ENCODE assay signal across 10 mouse cellular contexts in the genomic region with DNA sequence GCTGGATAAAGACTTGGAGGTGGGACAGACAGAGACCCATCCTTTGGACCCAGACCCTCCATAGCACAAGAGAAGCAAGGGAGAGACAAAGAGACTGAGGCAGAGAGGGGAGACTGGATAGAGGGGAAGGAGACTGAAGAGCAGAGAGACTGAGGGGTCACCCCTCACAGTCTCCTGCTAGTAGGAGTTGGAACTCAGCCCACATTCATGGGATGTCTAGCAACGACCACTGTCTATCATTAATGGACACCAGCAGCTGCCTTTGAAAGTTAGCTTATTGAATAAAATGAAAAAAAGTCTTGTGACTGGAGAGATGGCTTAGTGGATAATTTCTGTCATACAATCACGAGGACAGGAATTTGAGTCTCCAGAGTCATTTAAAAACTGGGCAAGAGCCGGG. TPM values are rescaled to one million over a fixed set of nuclear protein-coding genes. Genes with fewer than 3 reads are reported as not detected.
DNase-seq lines count a peak whose midpoint lies in the region; ATAC-seq and TF ChIP-seq lines count a peak whose summit lies in the region.
"Had no signal": no experiment of that assay in that cellular context is flagged by ENCODE, and none has a peak within 500 bp of the region (broad histone marks: within the 10 kb centered on the region; RNA-seq: fewer than 3 reads in every experiment).

No protein-coding gene starts in this region.

- 0 out of 2 replicates have a peak, but pooled peaks have one; percentile 25 for ATAC-seq in heart, embryonic 12.5 days (ENCODE audit: insufficient number of reproducible peaks, low FRiP score)
- no peak for ATAC-seq in liver, embryonic 13.5 days (ENCODE audit: low read depth)
- no peak for ATAC-seq in liver, embryonic 11.5 days (replicated peaks; ENCODE audit: low FRiP score)
- peak; percentile 47; the same call in 1 of the 2 replicates for ATAC-seq in limb, embryonic 14.5 days (ENCODE audit: low FRiP score, low read depth)
- ATAC-seq in forebrain, embryonic 12.5 days (ENCODE audit: low FRiP score): no peak

- H3K9me3 ChIP-seq in heart, embryonic 12.5 days (replicated peaks): no peaks in the 10 kb centered on the region
- no peaks in the 10 kb centered on the region for H3K9me3 ChIP-seq in liver, embryonic 13.5 days (replicated peaks)
- no peaks in the 10 kb centered on the region for H3K9me3 ChIP-seq in liver, embryonic 11.5 days (ENCODE audit: control insufficient read depth, low read length)
- no peaks in the 10 kb centered on the region for H3K9me3 ChIP-seq in limb, embryonic 14.5 days (ENCODE audit: control insufficient read depth, low read length)
- H3K9me3 ChIP-seq in forebrain, embryonic 12.5 days: no peaks in the 10 kb centered on the region
- H3K9me3 ChIP-seq: liver, embryonic 15.5 days had no signal

- H3K4me3 ChIP-seq in heart, embryonic 12.5 days: no peak overlapping the region
- H3K4me3 ChIP-seq in liver, embryonic 13.5 days (replicated peaks): no peak overlapping the region
- no peak overlapping the region for H3K4me3 ChIP-seq in liver, embryonic 11.5 days (ENCODE audit: low read depth, low read length)
- H3K4me3 ChIP-seq in bone marrow, adult 2 months (replicated peaks; ENCODE audit: control insufficient read depth, low read depth, low read length): no peak overlapping the region
- H3K4me3 ChIP-seq in limb, embryonic 14.5 days (replicated peaks; ENCODE audit: low read length): no peak overlapping the region
- H3K4me3 ChIP-seq in forebrain, embryonic 12.5 days (replicated peaks): no peak overlapping the region
- H3K4me3 ChIP-seq: liver, embryonic 15.5 days had no signal

- no peak for TF ChIP-seq CTCF in bone marrow, adult 2 months (IDR thresholded peaks at IDR 0.05; ENCODE audit: control insufficient read depth, insufficient read depth, low read length)

- intact Hi-C loops in heart, postnatal 14 days (cut with DNase I): no loop called here

- peaks cover 9% of the 10 kb centered on the region for H3K36me3 ChIP-seq in heart, embryonic 12.5 days
- H3K36me3 ChIP-seq in liver, embryonic 13.5 days: peaks cover 2% of the 10 kb centered on the region; the same call in 1 of the 2 replicates
- no peaks in the 10 kb centered on the region for H3K36me3 ChIP-seq in liver, embryonic 11.5 days (ENCODE audit: control insufficient read depth, insufficient read depth, low read length)
- H3K36me3 ChIP-seq in limb, embryonic 14.5 days (ENCODE audit: control insufficient read depth, insufficient read depth, low read length): peaks cover 9% of the 10 kb centered on the region
- peaks cover 9% of the 10 kb centered on the region for H3K36me3 ChIP-seq in forebrain, embryonic 12.5 days (replicated peaks)
- H3K36me3 ChIP-seq: liver, embryonic 15.5 days had no signal

- no peak overlapping the region for H3K9ac ChIP-seq in heart, embryonic 12.5 days
- no peak overlapping the region for H3K9ac ChIP-seq in liver, embryonic 13.5 days
- H3K9ac ChIP-seq in liver, embryonic 11.5 days (ENCODE audit: low read depth, low read length): no peak overlapping the region
- no peak overlapping the region for H3K9ac ChIP-seq in limb, embryonic 14.5 days (ENCODE audit: low read depth, low read length, severe bottlenecking)
- no peak overlapping the region for H3K9ac ChIP-seq in forebrain, embryonic 12.5 days
- H3K9ac ChIP-seq: liver, embryonic 15.5 days had no signal

- TF ChIP-seq POLR2A in bone marrow, adult 2 months (IDR thresholded peaks at IDR 0.05; ENCODE audit: borderline replicate concordance, control insufficient read depth, low read depth, low read length): no peak
- TF ChIP-seq POLR2A in limb, embryonic 14.5 days (IDR thresholded peaks at IDR 0.05; ENCODE audit: borderline replicate concordance, extremely low read depth, insufficient read depth, insufficient read length): no peak

- H3K27ac ChIP-seq in heart, embryonic 12.5 days (ENCODE audit: poor library complexity, severe bottlenecking): peak overlapping the region; percentile 77
- H3K27ac ChIP-seq in liver, embryonic 13.5 days: peak overlapping the region; percentile 63; the same call in 1 of the 2 replicates
- no peak overlapping the region; the same call in 1 of the 2 replicates for H3K27ac ChIP-seq in liver, embryonic 11.5 days (ENCODE audit: low read depth, low read length)
- peak overlapping the region; percentile 84 for H3K27ac ChIP-seq in bone marrow, adult 2 months (ENCODE audit: control insufficient read depth, insufficient read depth, low read depth, low read length, poor library complexity)
- peak overlapping the region; percentile 48; the same call in 1 of the 2 replicates for H3K27ac ChIP-seq in limb, embryonic 14.5 days (replicated peaks; ENCODE audit: low read depth, low read length)
- no peak overlapping the region for H3K27ac ChIP-seq in forebrain, embryonic 12.5 days
- H3K27ac ChIP-seq: liver, embryonic 15.5 days had no signal

- H3K4me2 ChIP-seq in heart, embryonic 12.5 days: no peak overlapping the region
- no peak overlapping the region for H3K4me2 ChIP-seq in liver, embryonic 13.5 days
- no peak overlapping the region for H3K4me2 ChIP-seq in liver, embryonic 11.5 days
- H3K4me2 ChIP-seq in limb, embryonic 14.5 days (replicated peaks; ENCODE audit: low read depth, low read length, severe bottlenecking): no peak overlapping the region
- no peak overlapping the region for H3K4me2 ChIP-seq in forebrain, embryonic 12.5 days
- H3K4me2 ChIP-seq: liver, embryonic 15.5 days had no signal

- no peaks in the 10 kb centered on the region for H3K27me3 ChIP-seq in heart, embryonic 12.5 days (replicated peaks)
- no peaks in the 10 kb centered on the region for H3K27me3 ChIP-seq in liver, embryonic 13.5 days
- no peaks in the 10 kb centered on the region for H3K27me3 ChIP-seq in liver, embryonic 11.5 days (replicated peaks; ENCODE audit: control insufficient read depth, insufficient read depth, low read length)
- no peaks in the 10 kb centered on the region for H3K27me3 ChIP-seq in limb, embryonic 14.5 days (ENCODE audit: control insufficient read depth, insufficient read depth, low read length)
- no peaks in the 10 kb centered on the region for H3K27me3 ChIP-seq in forebrain, embryonic 12.5 days
- H3K27me3 ChIP-seq: liver, embryonic 15.5 days had no signal

- peaks cover 11% of the 10 kb centered on the region for H3K4me1 ChIP-seq in heart, embryonic 12.5 days (replicated peaks)
- peaks cover 30% of the 10 kb centered on the region for H3K4me1 ChIP-seq in liver, embryonic 13.5 days (replicated peaks)
- peaks cover 14% of the 10 kb centered on the region for H3K4me1 ChIP-seq in liver, embryonic 11.5 days (replicated peaks; ENCODE audit: control insufficient read depth, insufficient read depth, low read length)
- H3K4me1 ChIP-seq in bone marrow, adult 2 months (ENCODE audit: control insufficient read depth, insufficient read depth, low read length): peaks cover 5% of the 10 kb centered on the region
- peaks cover 8% of the 10 kb centered on the region for H3K4me1 ChIP-seq in limb, embryonic 14.5 days (ENCODE audit: control insufficient read depth, insufficient read depth, low read length)
- 0 out of 2 replicates have a peak, but pooled peaks cover 5% of the 10 kb centered on the region for H3K4me1 ChIP-seq in forebrain, embryonic 12.5 days

- WGBS in heart, embryonic 12.5 days: 61% methylated on average over 3 of the region's 3 CpGs
- 66% methylated on average over 3 of the region's 3 CpGs for WGBS in liver, embryonic 13.5 days (ENCODE audit: insufficient replicate concordance)
- 78% methylated on average over 3 of the region's 3 CpGs for WGBS in liver, embryonic 11.5 days
- WGBS in bone marrow, adult 2 months: 45% methylated on average over 3 of the region's 3 CpGs
- 69% methylated on average over 3 of the region's 3 CpGs for WGBS in limb, embryonic 14.5 days
- WGBS in forebrain, embryonic 12.5 days: 72% methylated on average over 3 of the region's 3 CpGs

- no peak for DNase-seq in heart, postnatal 14 days
- DNase-seq in liver, embryonic 13.5 days: no peak
- DNase-seq in liver, embryonic 11.5 days (ENCODE audit: low spot score): no peak
- DNase-seq in limb, embryonic 14.5 days (ENCODE audit: low spot score): peak; percentile 56
- no peak for DNase-seq in cerebellum, adult 18-20 months
- DNase-seq: right cerebral cortex, postnatal 14 days had no signal

RNA-seq across cellular contexts. Expression of gene Stoml1, which starts 14.1 kb away (rescaled TPM):
- polyA plus RNA-seq in heart, embryonic 12.5 days (2016; fragmentation: Nextera tagmentation; extraction: Ambion mirVana): 24.0 and 24.7 TPM in 2 replicates
- 10 to 100 TPM; 12.7 to 12.9 TPM for total RNA-seq in heart, postnatal 14 days (2021)
- 5.2 and 5.5 TPM in 2 replicates for polyA plus RNA-seq in liver, embryonic 13.5 days (2015; fragmentation: Nextera tagmentation; extraction: Ambion mirVana)
- polyA plus RNA-seq in liver, embryonic 11.5 days (2014; fragmentation: Nextera tagmentation; extraction: Ambion mirVana): 9.7 and 12.9 TPM in 2 replicates
- polyA plus RNA-seq in bone marrow, adult 2 months (2011; ENCODE audit: insufficient read depth, insufficient read length, low replicate concordance, missing spikeins): 14.4 and 24.5 TPM in 2 replicates
- polyA plus RNA-seq in limb, embryonic 14.5 days (2012; rRNA removed): 47.2 and 57.5 TPM in 2 replicates
- polyA plus RNA-seq in limb, embryonic 14.5 days (2014; fragmentation: Nextera tagmentation; extraction: Ambion mirVana): 28.7 and 30.4 TPM in 2 replicates
- polyA plus RNA-seq in forebrain, embryonic 12.5 days (2016; fragmentation: Nextera tagmentation; extraction: Ambion mirVana): 52.2 and 53.3 TPM in 2 replicates

RNA-seq across cellular contexts. Expression of gene Pml, which starts 17.5 kb away (rescaled TPM):
- polyA plus RNA-seq in heart, embryonic 12.5 days (2016; fragmentation: Nextera tagmentation; extraction: Ambion mirVana): 15.2 and 15.5 TPM in 2 replicates
- total RNA-seq in heart, postnatal 14 days (2021): 10 to 100 TPM; 10.9 to 11.9 TPM
- polyA plus RNA-seq in liver, embryonic 13.5 days (2015; fragmentation: Nextera tagmentation; extraction: Ambion mirVana): 18.9 and 21.1 TPM in 2 replicates
- polyA plus RNA-seq in liver, embryonic 11.5 days (2014; fragmentation: Nextera tagmentation; extraction: Ambion mirVana): 28.3 and 33.2 TPM in 2 replicates
- polyA plus RNA-seq in bone marrow, adult 2 months (2011; ENCODE audit: insufficient read depth, insufficient read length, low replicate concordance, missing spikeins): 48.3 and 92.4 TPM in 2 replicates
- polyA plus RNA-seq in limb, embryonic 14.5 days (2012; rRNA removed): 22.4 and 24.8 TPM in 2 replicates
- polyA plus RNA-seq in limb, embryonic 14.5 days (2014; fragmentation: Nextera tagmentation; extraction: Ambion mirVana): 15.4 and 18.4 TPM in 2 replicates
- polyA plus RNA-seq in forebrain, embryonic 12.5 days (2016; fragmentation: Nextera tagmentation; extraction: Ambion mirVana): 11.1 TPM in 2 replicates

RNA-seq across cellular contexts. Expression of gene Loxl1, which starts 45.9 kb away (rescaled TPM):
- polyA plus RNA-seq in heart, embryonic 12.5 days (2016; fragmentation: Nextera tagmentation; extraction: Ambion mirVana): 57.4 and 62.4 TPM in 2 replicates
- 10 to 100 TPM; 50.5 to 53.2 TPM for total RNA-seq in heart, postnatal 14 days (2021)
- polyA plus RNA-seq in liver, embryonic 13.5 days (2015; fragmentation: Nextera tagmentation; extraction: Ambion mirVana): 2.1 and 2.5 TPM in 2 replicates
- 9.6 and 11.0 TPM in 2 replicates for polyA plus RNA-seq in liver, embryonic 11.5 days (2014; fragmentation: Nextera tagmentation; extraction: Ambion mirVana)
- 4.0 and 5.2 TPM in 2 replicates for polyA plus RNA-seq in bone marrow, adult 2 months (2011; ENCODE audit: insufficient read depth, insufficient read length, low replicate concordance, missing spikeins)
- polyA plus RNA-seq in limb, embryonic 14.5 days (2012; rRNA removed): 86.6 and 125 TPM in 2 replicates
- 80.7 and 88.4 TPM in 2 replicates for polyA plus RNA-seq in limb, embryonic 14.5 days (2014; fragmentation: Nextera tagmentation; extraction: Ambion mirVana)
- polyA plus RNA-seq in forebrain, embryonic 12.5 days (2016; fragmentation: Nextera tagmentation; extraction: Ambion mirVana): 9.1 and 10.9 TPM in 2 replicates

Comparison
In these comparisons a context has a peak if more than half of its experiments do, and no peak if none do; other contexts are left out.
1. H3K27ac ChIP-seq: peak in heart, embryonic 12.5 days (single experiment), liver, embryonic 13.5 days (single experiment), bone marrow, adult 2 months (single experiment) and limb, embryonic 14.5 days (single experiment); none in liver, embryonic 11.5 days (single experiment) and forebrain, embryonic 12.5 days (single experiment).
2. ATAC-seq: peak in heart, embryonic 12.5 days (single experiment) and limb, embryonic 14.5 days (single experiment); none in liver, embryonic 13.5 days (single experiment), liver, embryonic 11.5 days (single experiment) and forebrain, embryonic 12.5 days (single experiment).